Mouse (Mus musculus) retina, adult 2 months (tissue): ENCODE data around the gene Ipo5.
A peak's percentile ranks its signal among the peaks of the same experiment; 100 is the strongest.

Experiments used
- DNase-seq: peaks from one replicate; pipeline ENCODE4 v3.0.0-alpha.2; 2012; ENCODE audit warnings: low read depth, low spot score

Gene Ipo5

GRCm38 (mm10) chr14:120910733-120911324 lies at the start of gene Ipo5:
Gene Ipo5 (plus strand): TSS chr14:120911224.
- DNase-seq, result peak; percentile 89

GRCm38 (mm10) chr14:120863205-120863604 lies 47.8 kb upstream of the Ipo5 start:
- DNase-seq, result no peak

- DNase-seq, result no peak
Measured at GRCm38 (mm10) chr14:120864896-120865295, 46.1 kb upstream of the Ipo5 start.

- no peak for DNase-seq
Measured at GRCm38 (mm10) chr14:120866573-120866972, 44.5 kb upstream of the Ipo5 start.

GRCm38 (mm10) chr14:120867121-120867520 lies 43.9 kb upstream of the Ipo5 start:
- no peak for DNase-seq

- no peak for DNase-seq
Measured at GRCm38 (mm10) chr14:120868494-120868893, 42.5 kb upstream of the Ipo5 start.

- no peak for DNase-seq
Measured at GRCm38 (mm10) chr14:120870736-120871135, 40.3 kb upstream of the Ipo5 start.

- DNase-seq, result no peak
Measured at GRCm38 (mm10) chr14:120874397-120874796, 36.6 kb upstream of the Ipo5 start.

GRCm38 (mm10) chr14:120875144-120875543 lies 35.9 kb upstream of the Ipo5 start:
- DNase-seq, result no peak

GRCm38 (mm10) chr14:120875811-120876388 lies 35.1 kb upstream of the Ipo5 start:
- DNase-seq, result no peak

GRCm38 (mm10) chr14:120877147-120877546 lies 33.9 kb upstream of the Ipo5 start:
- no peak for DNase-seq

- DNase-seq, result no peak
Measured at GRCm38 (mm10) chr14:120879026-120879425, 32.0 kb upstream of the Ipo5 start.

- no peak for DNase-seq
Measured at GRCm38 (mm10) chr14:120880601-120881000, 30.4 kb upstream of the Ipo5 start.

- DNase-seq, result no peak
Measured at GRCm38 (mm10) chr14:120881054-120881453, 30.0 kb upstream of the Ipo5 start.

- DNase-seq, result no peak
Measured at GRCm38 (mm10) chr14:120888681-120889080, 22.3 kb upstream of the Ipo5 start.

- DNase-seq, result no peak
Measured at GRCm38 (mm10) chr14:120892369-120892768, 18.7 kb upstream of the Ipo5 start.

GRCm38 (mm10) chr14:120896613-120897012 lies 14.4 kb upstream of the Ipo5 start:
- no peak for DNase-seq

- DNase-seq, result no peak
Measured at GRCm38 (mm10) chr14:120898876-120899275, 12.1 kb upstream of the Ipo5 start.

GRCm38 (mm10) chr14:120909396-120909795 lies 1.6 kb upstream of the Ipo5 start:
- DNase-seq, result no peak

- DNase-seq, result no peak
Measured at GRCm38 (mm10) chr14:120910320-120910719, 704 bp upstream of the Ipo5 start.

- DNase-seq, result no peak
Measured at GRCm38 (mm10) chr14:120911388-120911901, 421 bp downstream of the Ipo5 start.

GRCm38 (mm10) chr14:120912090-120912710 lies 1.2 kb downstream of the Ipo5 start:
- no peak for DNase-seq

GRCm38 (mm10) chr14:120912916-120913315 lies 1.9 kb downstream of the Ipo5 start:
- no peak for DNase-seq
